Comparison of ENCODE assay signal across 8 mouse cellular contexts in genomic region chrX:143482866-143483265, GRCm38 (mm10). TPM values are rescaled to one million over a fixed set of nuclear protein-coding genes. Genes with fewer than 3 reads are reported as not detected.
DNase-seq lines count a peak whose midpoint lies in the region; ATAC-seq and TF ChIP-seq lines count a peak whose summit lies in the region.

No protein-coding gene starts in this region.

- no peak overlapping the region for H3K4me2 ChIP-seq in hindbrain, embryonic 12.5 days (replicated peaks)
- H3K4me2 ChIP-seq in lung, embryonic 14.5 days = no peak overlapping the region

- H3K36me3 ChIP-seq in hindbrain, embryonic 12.5 days = no peaks in the 10 kb centered on the region
- no peaks in the 10 kb centered on the region for H3K36me3 ChIP-seq in lung, embryonic 14.5 days (ENCODE audit: insufficient read depth)

- no peaks in the 10 kb centered on the region for H3K4me1 ChIP-seq in hindbrain, embryonic 12.5 days
- H3K4me1 ChIP-seq in lung, embryonic 14.5 days (ENCODE audit: insufficient read depth) = no peaks in the 10 kb centered on the region

- no peak overlapping the region for H3K27ac ChIP-seq in hindbrain, embryonic 12.5 days
- H3K27ac ChIP-seq in lung, embryonic 14.5 days (ENCODE audit: low read depth) = no peak overlapping the region

- H3K27me3 ChIP-seq in hindbrain, embryonic 12.5 days = no peaks in the 10 kb centered on the region
- no peaks in the 10 kb centered on the region for H3K27me3 ChIP-seq in lung, embryonic 14.5 days (ENCODE audit: insufficient read depth, low read length)

- 77% methylated on average over 3 of the region's 3 CpGs for whole genome bisulfite sequencing in hindbrain, embryonic 12.5 days
- WGBS in lung, embryonic 14.5 days = 73% methylated on average over 3 of the region's 3 CpGs

- no peak for TF ChIP-seq CTCF in lung, embryonic 14.5 days (IDR thresholded peaks at IDR 0.05; ENCODE audit: low read depth)

- H3K4me3 ChIP-seq in hindbrain, embryonic 12.5 days = no peak overlapping the region
- H3K4me3 ChIP-seq in lung, embryonic 14.5 days (ENCODE audit: low read depth, low read length) = no peak overlapping the region

- no peaks in the 10 kb centered on the region for H3K9me3 ChIP-seq in hindbrain, embryonic 12.5 days (replicated peaks)
- no peaks in the 10 kb centered on the region for H3K9me3 ChIP-seq in lung, embryonic 14.5 days (ENCODE audit: low read depth, low read length)

- no peak overlapping the region for H3K9ac ChIP-seq in hindbrain, embryonic 12.5 days
- H3K9ac ChIP-seq in lung, embryonic 14.5 days = no peak overlapping the region

- DNase-seq in MN1 (ENCODE audit: low spot score) = peak; percentile 100
- peak; percentile 74 to 100 for DNase-seq in cerebellum, postnatal 36 days
- DNase-seq in frontal cortex, postnatal 36 days (ENCODE audit: low spot score in 2 of 2) = peak; percentile 89 to 98
- DNase-seq in layer of hippocampus, adult 9-11 months = peak; percentile 99
- peak; percentile 100 for DNase-seq in lung, embryonic 14.5 days
- peak; percentile 98 for DNase-seq in ovary, adult 18-20 months (ENCODE audit: low spot score)
- peak; percentile 100 for DNase-seq in thymus, postnatal 0 days (ENCODE audit: low spot score)

- peak; percentile 100 for ATAC-seq in hindbrain, embryonic 12.5 days (ENCODE audit: low FRiP score)
- peak; percentile 100 for ATAC-seq in lung, embryonic 14.5 days (ENCODE audit: insufficient read depth)

RNA-seq across cellular contexts. Expression of gene Pak3, which starts 35.5 kb away (rescaled TPM):
- 81.5 and 97.9 TPM in 2 replicates for polyA plus RNA-seq in hindbrain, embryonic 12.5 days (2016; fragmentation: Nextera tagmentation; extraction: Ambion mirVana)
- 10.6 and 11.7 TPM in 2 replicates for polyA plus RNA-seq in lung, embryonic 14.5 days (2014; fragmentation: Nextera tagmentation; extraction: Ambion mirVana)
- 3.9 and 4.1 TPM in 2 replicates for polyA plus RNA-seq in thymus, postnatal 0 days (2015; fragmentation: Nextera tagmentation; extraction: Ambion mirVana)
